Mouse (Mus musculus) right cerebral cortex, postnatal 36 days (tissue): ENCODE measurements around the gene Eri2.
"Not testable (repeated sequence)": the region's sequence is repeated elsewhere in the genome, so short reads cannot be mapped to it uniquely, and the experiment has no call there.

Experiments
- DNase-seq, 2 experiments: peaks; one replicate each; pipeline ENCODE4 v3.0.0; 2022; ENCODE audit warnings: low spot score in 2 of 2, mixed read lengths in 1 of 2

Eri2 gene

DNA sequence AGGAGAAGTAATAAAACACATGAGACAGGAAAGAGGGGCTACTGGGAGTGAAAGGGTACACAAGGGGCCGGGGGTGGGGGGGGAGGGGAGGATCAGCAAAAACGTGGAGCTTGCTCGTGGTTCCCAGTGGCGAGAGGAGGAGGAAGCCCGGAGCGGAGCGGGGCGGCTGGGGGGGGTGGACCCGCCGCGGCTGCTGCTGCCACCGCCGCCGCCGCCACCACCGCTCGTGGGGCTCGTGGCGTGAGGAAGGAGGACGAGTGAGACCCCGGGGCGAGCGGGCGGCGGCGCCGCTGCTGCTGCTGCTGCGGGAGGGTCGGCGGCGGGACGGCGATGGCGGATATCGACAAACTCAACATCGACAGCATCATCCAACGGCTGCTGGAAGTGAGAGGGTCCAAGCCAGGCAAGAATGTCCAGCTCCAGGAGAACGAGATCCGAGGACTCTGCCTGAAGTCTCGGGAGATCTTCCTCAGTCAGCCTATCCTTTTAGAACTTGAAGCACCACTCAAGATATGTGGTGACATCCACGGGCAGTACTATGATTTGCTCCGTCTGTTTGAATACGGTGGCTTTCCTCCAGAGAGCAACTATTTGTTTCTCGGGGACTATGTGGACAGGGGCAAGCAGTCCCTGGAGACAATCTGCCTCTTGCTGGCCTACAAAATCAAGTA, 53.9 kb downstream of the Eri2 start:
- not testable (repeated sequence) for DNase-seq

DNA sequence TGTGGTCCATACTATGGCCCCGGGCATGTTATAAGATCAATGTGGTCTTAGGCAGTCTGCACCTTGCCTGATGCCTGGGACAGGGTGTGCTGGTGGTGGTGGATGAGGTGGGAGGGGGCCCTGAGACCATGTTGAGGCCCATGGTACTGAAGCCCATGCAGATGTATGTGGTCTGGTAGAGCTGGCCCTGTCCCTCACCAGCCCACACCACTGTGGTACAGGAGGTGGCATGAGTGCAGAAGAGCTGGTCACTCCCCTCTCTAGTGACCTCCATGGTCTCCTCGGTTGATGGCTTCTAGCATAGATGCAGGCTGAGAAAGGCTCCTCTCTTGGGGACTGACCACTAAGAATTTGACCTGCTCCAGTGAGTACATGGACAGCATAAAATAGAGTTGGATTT, 55.0 kb downstream of the Eri2 start:
- DNase-seq = no peak

DNA sequence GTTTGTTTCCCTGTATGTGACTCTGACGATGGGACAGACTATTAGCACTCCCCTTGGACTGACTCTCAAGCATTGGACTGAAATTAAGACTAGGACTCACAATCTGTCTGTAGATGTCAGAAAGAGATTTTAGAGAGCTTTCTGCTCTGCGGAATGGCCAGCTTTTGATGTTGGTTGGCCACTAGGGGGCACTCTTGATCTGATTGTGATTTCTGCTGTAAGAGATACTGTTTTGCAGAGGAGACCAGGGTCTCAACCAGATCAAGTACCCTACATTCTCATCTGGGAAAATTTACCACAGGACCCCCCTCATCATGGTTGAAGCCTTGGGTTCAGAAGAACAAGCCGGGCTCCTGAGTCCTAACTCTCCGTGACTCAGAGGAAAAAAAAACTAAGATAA, 62.6 kb downstream of the Eri2 start:
- DNase-seq = not testable (repeated sequence)

DNA sequence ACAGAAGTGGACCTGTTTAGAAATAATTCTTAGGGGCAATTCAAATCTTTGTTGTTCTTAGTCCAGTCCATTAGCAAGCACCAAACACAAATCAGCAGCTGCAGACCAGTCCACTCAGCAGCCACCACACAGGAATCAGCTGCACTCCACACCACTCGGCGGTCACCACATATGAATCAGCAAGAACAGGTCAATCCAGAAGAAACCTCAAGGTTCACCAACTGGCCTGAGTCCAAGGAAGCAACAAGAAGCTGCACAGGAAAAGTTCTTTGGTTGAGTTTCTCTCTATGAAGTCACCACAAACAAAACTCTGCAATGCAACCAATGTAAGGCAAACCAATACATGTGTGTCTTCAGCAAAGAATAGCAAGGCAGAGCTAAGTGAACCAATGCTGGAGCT, 66.2 kb downstream of the Eri2 start:
- DNase-seq = no peak

- no peak for DNase-seq
Observed at GRCm38 (mm10) chr7:119720947-119721310, 72.9 kb downstream of the Eri2 start.

DNA sequence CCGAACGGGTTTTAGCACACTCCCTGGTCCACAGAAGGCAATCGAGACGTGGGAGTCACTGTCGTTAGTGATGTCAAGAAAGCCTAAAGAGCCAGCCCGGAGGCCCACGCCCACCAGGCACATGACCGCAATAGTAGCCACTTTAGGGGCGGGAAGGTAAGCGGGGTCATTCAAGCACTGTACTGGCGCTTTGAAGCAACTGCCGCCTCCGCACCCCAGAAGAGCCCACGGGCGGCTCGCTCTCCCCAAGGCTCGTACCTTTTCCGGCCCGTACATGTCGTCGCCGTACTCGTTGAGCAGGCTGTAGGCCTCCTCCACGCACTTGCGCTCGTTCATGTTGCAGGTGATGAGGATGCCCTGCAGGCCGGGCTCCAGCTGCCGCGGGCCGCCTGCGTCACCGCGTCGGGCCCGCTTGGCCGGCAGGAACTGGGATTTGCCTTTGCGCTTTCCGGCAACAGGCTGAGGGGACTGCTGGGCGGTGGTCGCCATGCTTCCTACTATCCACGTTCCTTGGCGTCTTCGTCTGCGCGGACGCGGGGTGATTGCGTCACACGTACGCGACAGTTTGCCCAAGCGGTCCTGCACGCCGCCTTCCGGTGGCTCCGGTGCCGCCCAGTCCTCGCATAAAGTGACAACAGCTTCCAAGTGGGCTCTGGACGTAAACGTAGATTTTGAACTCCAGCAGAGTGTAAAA, 73.5 kb downstream of the Eri2 start, which contains the start of gene Thumpd1:
Thumpd1 (minus strand) TSS at position 546 of the 694 bp plus-strand sequence.
- DNase-seq = peak; percentile 90 to 94
